Mouse (Mus musculus) heart, embryonic 10.5 days (tissue): ENCODE measurements around the gene Elavl2. TPM values are rescaled to one million over a fixed set of nuclear protein-coding genes. Genes with fewer than 3 reads are reported as not detected.

Experiments used
- DNase-seq: peaks from one replicate; pipeline ENCODE4 v3.0.0-alpha.2; 2017; ENCODE audit warnings: low spot score
- H3K27ac ChIP-seq: fragments of 300-500 bp; sonication (generic); 2 replicates; pipeline ENCODE4 v1.5.1; 2016; ENCODE audit warnings: mild to moderate bottlenecking
- H3K27me3 ChIP-seq: fragments of 300-500 bp; sonication (generic); 2 replicates; pipeline ENCODE4 v1.6.1; 2016; ENCODE audit warnings: mild to moderate bottlenecking; ENCODE audit not compliant: poor library complexity, insufficient read depth, severe bottlenecking
- H3K36me3 ChIP-seq: fragments of 300-500 bp; sonication (generic); 2 replicates; pipeline ENCODE4 v1.6.1; 2016; ENCODE audit warnings: mild to moderate bottlenecking, moderate library complexity
- H3K4me1 ChIP-seq: fragments of 300-500 bp; sonication (generic); 2 replicates; pipeline ENCODE4 v1.6.1; 2016; ENCODE audit warnings: mild to moderate bottlenecking
- H3K4me3 ChIP-seq: fragments of 300-500 bp; sonication (generic); 2 replicates; pipeline ENCODE4 v1.5.1; 2016; ENCODE audit warnings: mild to moderate bottlenecking, moderate library complexity
- H3K9me3 ChIP-seq: fragments of 300-500 bp; sonication (generic); 2 replicates; pipeline ENCODE4 v1.6.1; 2016; ENCODE audit warnings: mild to moderate bottlenecking, moderate library complexity
- WGBS: fragments of 180-500 bp; shearing (Covaris S2); methylation state at CpG from one replicate; pipeline ENCODE4 v1.1.7; 2016; 5-methylcytosine and 5-hydroxymethylcytosine counted together
- microRNA-seq: library from miRNA; unstranded; fragments of <30 nt; microRNA quantifications from one replicate; pipeline ENCODE4, GENCODE M21; 2017
- polyA plus RNA-seq: library from polyadenylated mRNA; unstranded; fragments of >200 nt; fragmentation: Nextera tagmentation; extraction: Ambion mirVana; gene quantifications from 2 replicates; pipeline ENCODE4 v1.2.1, GENCODE M21; 2016

Gene Elavl2
- polyA plus RNA-seq, 1 experiment from 2014 or later, result 2.5 TPM

- Histone ChIP-seq H3K27me3 (peaks cover 4% of the 10 kb centered on the region; the same call in 1 of the 2 replicates), H3K36me3 (no peaks in the 10 kb centered on the region), H3K9me3 (no peaks in the 10 kb centered on the region), H3K4me1 (no peaks in the 10 kb centered on the region), H3K4me3 (no peak overlapping the region), H3K27ac (no peak overlapping the region)
- no peak for DNase-seq
- 84% methylated on average over 6 of the region's 6 CpGs for WGBS
Observed at GRCm38 (mm10) chr4:91234941-91235340, 165.6 kb downstream of the Elavl2 start.

- Histone ChIP-seq H3K4me3 (no peak overlapping the region), H3K27ac (no peak overlapping the region), H3K9me3 (no peaks in the 10 kb centered on the region), H3K4me1 (no peaks in the 10 kb centered on the region), H3K36me3 (no peaks in the 10 kb centered on the region), H3K27me3 (peaks cover 1% of the 10 kb centered on the region; the same call in 1 of the 2 replicates)
- WGBS, result 91% methylated on average over 6 of the region's 6 CpGs
- no peak for DNase-seq
Observed at GRCm38 (mm10) chr4:91233599-91233998, 167.0 kb downstream of the Elavl2 start.

GRCm38 (mm10) chr4:91230439-91230863 lies 170.1 kb downstream of the Elavl2 start:
- 54% methylated on average over 1 of the region's 1 CpGs for WGBS
- H3K4me1 ChIP-seq, result no peaks in the 10 kb centered on the region
- no peak overlapping the region for H3K4me3 ChIP-seq
- DNase-seq, result no peak
- H3K27ac ChIP-seq, result no peak overlapping the region
- H3K9me3 ChIP-seq, result no peaks in the 10 kb centered on the region
- no peaks in the 10 kb centered on the region for H3K27me3 ChIP-seq
- H3K36me3 ChIP-seq, result no peaks in the 10 kb centered on the region

GRCm38 (mm10) chr4:91228341-91228740 lies 172.2 kb downstream of the Elavl2 start:
- Histone ChIP-seq H3K27ac (no peak overlapping the region), H3K9me3 (no peaks in the 10 kb centered on the region), H3K4me1 (no peaks in the 10 kb centered on the region), H3K4me3 (no peak overlapping the region), H3K27me3 (no peaks in the 10 kb centered on the region), H3K36me3 (no peaks in the 10 kb centered on the region)
- 81% methylated on average over 3 of the region's 3 CpGs for WGBS
- DNase-seq, result no peak

- Histone ChIP-seq H3K9me3 (no peaks in the 10 kb centered on the region), H3K4me1 (no peaks in the 10 kb centered on the region), H3K27me3 (no peaks in the 10 kb centered on the region), H3K36me3 (no peaks in the 10 kb centered on the region), H3K4me3 (no peak overlapping the region), H3K27ac (no peak overlapping the region)
- 71% methylated on average over 4 of the region's 4 CpGs for WGBS
- DNase-seq, result no peak
Observed at GRCm38 (mm10) chr4:91223811-91224210, 176.8 kb downstream of the Elavl2 start.

GRCm38 (mm10) chr4:91219322-91219721 lies 181.3 kb downstream of the Elavl2 start:
- 75% methylated on average over 3 of the region's 3 CpGs for WGBS
- H3K27me3 ChIP-seq, result no peaks in the 10 kb centered on the region
- no peaks in the 10 kb centered on the region for H3K36me3 ChIP-seq
- DNase-seq, result no peak
- H3K27ac ChIP-seq, result no peak overlapping the region
- H3K4me3 ChIP-seq, result no peak overlapping the region
- H3K4me1 ChIP-seq, result no peaks in the 10 kb centered on the region
- no peaks in the 10 kb centered on the region for H3K9me3 ChIP-seq

GRCm38 (mm10) chr4:91213917-91214316 lies 186.7 kb downstream of the Elavl2 start:
- no peaks in the 10 kb centered on the region for H3K4me1 ChIP-seq
- H3K27ac ChIP-seq, result no peak overlapping the region
- no peaks in the 10 kb centered on the region for H3K27me3 ChIP-seq
- no peaks in the 10 kb centered on the region for H3K9me3 ChIP-seq
- H3K4me3 ChIP-seq, result no peak overlapping the region
- 57% methylated on average over 3 of the region's 3 CpGs for WGBS
- no peaks in the 10 kb centered on the region for H3K36me3 ChIP-seq
- no peak for DNase-seq

GRCm38 (mm10) chr4:91208415-91209292 lies 191.9 kb downstream of the Elavl2 start:
- 45% methylated on average over 6 of the region's 6 CpGs for WGBS
- no peaks in the 10 kb centered on the region for H3K9me3 ChIP-seq
- no peak overlapping the region for H3K4me3 ChIP-seq
- H3K27ac ChIP-seq, result no peak overlapping the region
- DNase-seq, result no peak
- no peaks in the 10 kb centered on the region for H3K27me3 ChIP-seq
- H3K36me3 ChIP-seq, result no peaks in the 10 kb centered on the region
- no peaks in the 10 kb centered on the region for H3K4me1 ChIP-seq

Small RNA genes within 50 kb of the gene (microRNA-seq; reads per million reads assigned to microRNA genes)
- not detected for gene Mir6402
